Mouse (Mus musculus): ENCODE data around the gene Wdr45. TPM values are rescaled to one million over a fixed set of nuclear protein-coding genes. Genes with fewer than 3 reads are reported as not detected.
A peak's percentile ranks its signal among the peaks of the same experiment; 100 is the strongest.

Gene Wdr45
- polyA plus RNA-seq, 1 experiment from 2014 or later, result 16.0 TPM

DNA sequence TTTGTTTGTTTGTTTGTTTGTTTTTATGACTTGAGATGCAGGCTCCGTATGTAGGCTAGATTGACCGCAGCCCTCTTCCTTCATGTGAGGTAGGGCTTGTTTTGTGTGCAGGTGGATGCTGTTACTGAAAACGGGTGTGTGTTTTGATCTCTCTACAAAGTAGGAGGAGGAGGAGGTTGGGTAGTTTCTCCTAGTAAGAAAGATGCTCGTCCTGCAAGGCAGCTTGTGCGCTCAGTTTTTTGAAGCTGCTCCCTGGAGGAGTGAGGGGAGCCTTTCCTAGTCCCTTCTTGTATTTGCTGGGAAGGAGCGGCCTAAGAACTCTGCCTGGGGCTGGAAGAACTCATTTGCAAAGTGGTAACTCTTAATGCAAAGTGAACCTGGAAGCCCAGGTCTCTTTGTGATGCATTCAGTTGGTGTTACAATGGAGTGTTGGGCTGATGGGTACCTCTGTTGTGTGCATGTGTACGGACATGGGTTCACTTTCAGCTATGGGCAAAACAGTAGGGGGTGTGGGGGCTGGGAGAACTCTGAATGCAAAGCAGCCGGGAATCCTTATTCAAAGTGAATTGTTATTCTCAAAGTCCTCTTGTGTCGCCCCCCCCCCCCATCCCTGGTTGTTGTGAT lies 50.6 kb downstream of the Wdr45 start:
- Histone ChIP-seq H3K36me3 (replicated peaks) (peaks cover 22% of the 10 kb centered on the region; the same call in 1 of the 2 replicates), H3K9ac (no peak overlapping the region), H3K27me3 (no peaks in the 10 kb centered on the region), H3K4me1 (replicated peaks) (peaks cover 52% of the 10 kb centered on the region), H3K9me3 (replicated peaks) (no peaks in the 10 kb centered on the region), H3K4me2 (peak overlapping the region; percentile 81), H3K4me3 (replicated peaks) (peak overlapping the region; percentile 72), H3K27ac (replicated peaks) (peak overlapping the region; percentile 80; the same call in 1 of the 2 replicates)
- ATAC-seq (ENCODE audit: insufficient read depth), result no peak
- 31% methylated on average over 9 of the region's 9 CpGs for WGBS (ENCODE audit: insufficient replicate concordance)

DNA sequence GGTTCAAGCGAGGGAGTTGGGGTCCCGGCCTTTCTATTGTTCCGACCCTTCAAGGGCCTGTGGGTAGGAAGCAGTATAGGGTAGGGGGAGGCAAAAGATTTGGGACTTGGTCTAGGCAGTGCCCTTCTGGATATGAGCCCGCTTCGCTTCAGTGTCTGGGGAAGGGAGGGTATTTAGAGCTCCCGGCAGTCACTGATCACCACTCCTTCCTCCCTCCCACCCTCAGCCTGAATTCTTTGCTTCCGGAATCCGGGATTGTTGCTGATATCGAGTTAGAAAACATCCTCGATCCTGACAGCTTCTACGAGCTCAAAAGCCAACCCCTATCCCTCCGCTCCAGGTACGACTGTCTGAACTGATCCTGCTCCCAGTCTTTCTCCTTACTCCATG lies 51.1 kb downstream of the Wdr45 start:
- 24% methylated on average over 13 of the region's 13 CpGs for WGBS (ENCODE audit: insufficient replicate concordance)
- Histone ChIP-seq H3K4me2 (peak overlapping the region; percentile 81), H3K27me3 (no peaks in the 10 kb centered on the region), H3K9ac (no peak overlapping the region), H3K4me3 (replicated peaks) (peak overlapping the region; percentile 72), H3K36me3 (replicated peaks) (peaks cover 22% of the 10 kb centered on the region; the same call in 1 of the 2 replicates), H3K9me3 (replicated peaks) (no peaks in the 10 kb centered on the region), H3K27ac (replicated peaks) (0 out of 2 replicates have a peak overlapping the region, but pooled peaks have one; percentile 51), H3K4me1 (replicated peaks) (peaks cover 55% of the 10 kb centered on the region)
- ATAC-seq (ENCODE audit: insufficient read depth), result no peak

DNA sequence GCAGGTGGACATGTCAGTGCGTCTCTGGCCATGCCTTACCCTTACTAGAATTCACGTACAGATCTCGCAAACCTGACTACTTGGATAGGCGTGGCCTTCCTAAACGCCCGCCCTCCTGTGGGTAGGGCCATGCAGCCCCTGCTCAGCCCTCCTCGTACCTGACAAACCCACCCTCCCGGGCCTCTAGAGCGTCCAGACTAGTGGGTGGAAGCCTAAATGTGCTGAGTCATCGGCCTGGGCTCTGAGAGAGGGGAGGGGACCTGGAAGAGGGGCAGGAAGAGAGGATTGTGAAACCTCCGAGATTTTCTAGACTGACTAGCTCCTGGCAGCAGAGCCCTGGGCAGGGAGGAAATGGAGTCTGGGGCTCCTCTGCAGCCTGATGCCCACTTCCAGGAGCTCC lies 51.6 kb downstream of the Wdr45 start:
- H3K36me3 ChIP-seq (replicated peaks), result peaks cover 24% of the 10 kb centered on the region; the same call in 1 of the 2 replicates
- peak overlapping the region; percentile 51 for H3K27ac ChIP-seq (replicated peaks)
- H3K4me3 ChIP-seq (replicated peaks), result peak overlapping the region; percentile 72
- no peaks in the 10 kb centered on the region for H3K27me3 ChIP-seq
- ATAC-seq (ENCODE audit: insufficient read depth), result peak; percentile 35
- H3K4me2 ChIP-seq, result peak overlapping the region; percentile 81
- no peak overlapping the region for H3K9ac ChIP-seq
- peaks cover 55% of the 10 kb centered on the region for H3K4me1 ChIP-seq (replicated peaks)
- H3K9me3 ChIP-seq (replicated peaks), result no peaks in the 10 kb centered on the region
- WGBS (ENCODE audit: insufficient replicate concordance), result 9% methylated on average over 11 of the region's 11 CpGs

DNA sequence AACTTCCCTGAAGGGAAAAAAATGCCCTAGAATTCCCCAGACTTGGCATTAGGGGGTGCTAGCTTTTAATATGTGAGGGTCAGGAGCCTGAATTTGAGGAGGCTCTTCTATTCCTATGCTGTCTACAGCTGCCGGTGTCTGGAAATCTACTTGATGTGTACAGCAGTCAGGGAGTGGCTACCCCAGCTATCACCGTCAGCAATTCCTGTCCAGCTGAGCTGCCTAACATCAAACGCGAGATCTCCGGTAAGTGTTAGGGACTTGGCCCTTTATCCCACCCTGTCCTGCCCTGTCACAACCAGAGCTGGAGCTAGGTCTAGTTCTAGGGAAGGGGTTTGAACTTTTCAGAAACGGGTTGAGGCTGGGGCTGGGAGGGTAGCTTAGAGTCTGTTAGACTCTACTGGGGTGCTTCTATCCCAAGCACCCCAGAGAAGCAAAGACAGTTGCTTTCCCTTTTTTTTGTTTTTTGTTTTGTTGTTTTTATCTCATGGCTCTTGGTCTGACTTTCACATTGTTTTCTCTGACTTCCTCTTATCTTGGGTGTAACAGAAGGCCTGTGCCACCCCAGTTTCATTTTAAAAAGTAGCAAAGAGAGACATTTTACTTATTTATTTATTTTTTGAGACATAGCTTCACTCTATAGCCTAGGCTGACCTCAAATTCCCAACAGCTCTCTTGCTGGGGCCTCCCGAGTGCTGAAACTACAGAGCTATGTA lies 55.3 kb downstream of the Wdr45 start:
- Histone ChIP-seq H3K4me2 (peak overlapping the region; percentile 13; the same call in 1 of the 2 replicates), H3K4me3 (replicated peaks) (no peak overlapping the region), H3K4me1 (replicated peaks) (peaks cover 36% of the 10 kb centered on the region), H3K36me3 (replicated peaks) (peaks cover 43% of the 10 kb centered on the region), H3K9ac (no peak overlapping the region), H3K27ac (replicated peaks) (peak overlapping the region; percentile 72), H3K9me3 (replicated peaks) (no peaks in the 10 kb centered on the region), H3K27me3 (no peaks in the 10 kb centered on the region)
- WGBS (ENCODE audit: insufficient replicate concordance), result 38% methylated on average over 7 of the region's 7 CpGs
- ATAC-seq (ENCODE audit: insufficient read depth), result peak; percentile 42

DNA sequence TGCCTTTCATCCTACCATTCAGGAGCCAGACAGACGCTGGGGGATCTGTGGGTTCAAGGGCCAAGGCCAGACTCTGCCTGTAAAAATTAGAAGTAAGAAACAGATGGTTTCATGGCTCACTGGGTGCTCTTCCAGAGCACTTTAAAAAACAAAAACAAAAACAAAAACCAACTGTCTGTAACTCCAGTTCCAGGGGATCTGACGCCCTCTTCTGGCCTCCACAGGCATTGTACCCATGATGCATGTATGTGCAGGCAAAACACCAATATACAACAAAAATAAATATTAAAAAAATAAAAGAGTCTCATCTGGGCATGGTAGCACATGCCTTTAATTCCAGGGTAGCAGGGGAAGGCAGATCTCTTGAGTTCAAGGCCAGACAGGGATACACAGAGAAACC lies 58.6 kb downstream of the Wdr45 start:
- Histone ChIP-seq H3K27ac (replicated peaks) (no peak overlapping the region), H3K27me3 (no peaks in the 10 kb centered on the region), H3K4me1 (replicated peaks) (peaks cover 22% of the 10 kb centered on the region), H3K9ac (no peak overlapping the region), H3K4me2 (no peak overlapping the region), H3K36me3 (replicated peaks) (peaks cover 30% of the 10 kb centered on the region), H3K4me3 (replicated peaks) (no peak overlapping the region), H3K9me3 (replicated peaks) (no peaks in the 10 kb centered on the region)
- 35% methylated on average over 2 of the region's 2 CpGs for WGBS (ENCODE audit: insufficient replicate concordance)
- ATAC-seq (ENCODE audit: insufficient read depth), result no peak

DNA sequence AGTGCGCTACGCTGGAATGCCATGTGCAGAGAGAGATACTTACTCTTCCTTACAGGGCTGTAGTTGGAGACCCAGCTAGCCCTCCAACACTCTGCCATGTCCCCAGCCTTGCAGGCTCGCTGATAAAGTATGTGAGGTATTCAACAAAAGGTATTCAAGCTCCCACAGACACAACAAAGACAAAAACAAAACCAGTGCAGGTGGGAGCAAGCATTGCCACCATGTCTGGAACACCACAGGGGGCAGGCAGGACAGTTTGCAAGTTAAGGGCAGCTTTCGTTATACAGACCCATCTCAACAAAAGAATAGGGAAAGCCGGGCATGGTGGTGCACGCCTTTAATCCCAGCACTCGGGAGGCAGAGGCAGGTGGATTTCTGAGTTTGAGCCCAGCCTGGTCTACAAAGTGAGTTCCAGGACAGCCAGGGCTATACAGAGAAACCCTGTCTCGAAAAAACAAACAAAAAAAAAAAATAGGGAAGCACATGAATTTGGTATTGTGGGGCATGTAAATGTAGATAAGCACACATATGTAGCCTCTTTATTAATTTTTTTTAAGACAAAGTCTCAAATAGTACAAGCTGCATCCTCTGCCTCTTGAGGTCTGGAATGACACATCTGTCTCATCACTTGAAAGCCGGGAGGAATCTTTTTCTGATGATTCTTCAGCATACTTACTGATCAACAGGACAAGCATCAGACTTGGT lies 61.5 kb downstream of the Wdr45 start:
- ATAC-seq (ENCODE audit: insufficient read depth), result no peak
- 0 out of 2 replicates have a peak overlapping the region, but pooled peaks have one; percentile 94 for H3K27ac ChIP-seq (replicated peaks)
- H3K9me3 ChIP-seq (replicated peaks), result no peaks in the 10 kb centered on the region
- H3K4me1 ChIP-seq (replicated peaks), result peaks cover 28% of the 10 kb centered on the region
- H3K36me3 ChIP-seq (replicated peaks), result peaks cover 20% of the 10 kb centered on the region
- no peak overlapping the region for H3K4me2 ChIP-seq
- WGBS (ENCODE audit: insufficient replicate concordance), result 61% methylated on average over 9 of the region's 9 CpGs
- H3K4me3 ChIP-seq (replicated peaks), result no peak overlapping the region
- no peaks in the 10 kb centered on the region for H3K27me3 ChIP-seq
- no peak overlapping the region for H3K9ac ChIP-seq

DNA sequence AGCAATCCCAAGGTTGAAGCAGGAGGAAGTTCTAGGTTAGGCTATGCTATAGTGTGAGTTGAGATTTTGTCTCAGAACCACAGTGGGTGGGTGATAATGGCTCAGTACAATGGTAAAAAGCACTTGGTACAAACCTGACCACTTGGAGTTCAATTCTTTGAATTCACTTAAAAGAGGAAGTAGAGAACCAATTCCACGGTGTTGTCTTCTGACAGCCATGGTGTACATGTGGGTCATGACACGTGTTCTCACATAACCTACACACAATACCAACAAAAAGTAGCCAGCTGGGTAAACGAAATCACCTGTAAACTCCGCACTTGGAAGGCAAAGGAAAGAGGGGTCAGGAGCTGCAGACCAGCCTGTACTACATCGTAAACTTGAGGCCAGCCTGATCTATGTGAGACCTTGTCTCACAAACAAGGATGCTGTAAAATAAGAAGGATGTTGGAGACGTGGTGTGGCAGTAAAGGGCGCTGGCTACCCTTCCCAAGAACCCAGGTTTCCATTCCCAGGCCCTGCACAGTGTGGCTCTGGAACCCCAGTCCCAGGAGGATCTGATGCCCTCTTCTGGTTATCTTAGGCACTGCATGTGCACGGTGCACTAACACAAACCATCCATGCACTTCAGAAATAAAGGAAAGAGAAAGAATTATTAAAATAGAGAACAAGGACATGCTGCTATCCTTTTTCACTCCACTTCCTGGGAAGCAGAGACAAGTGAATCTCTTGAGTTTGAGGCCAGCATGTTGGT lies 62.4 kb downstream of the Wdr45 start:
- H3K9ac ChIP-seq, result no peak overlapping the region
- no peak overlapping the region for H3K4me2 ChIP-seq
- peaks cover 32% of the 10 kb centered on the region for H3K4me1 ChIP-seq (replicated peaks)
- no peak overlapping the region for H3K4me3 ChIP-seq (replicated peaks)
- 34% methylated on average over 8 of the region's 8 CpGs for WGBS (ENCODE audit: insufficient replicate concordance)
- H3K36me3 ChIP-seq (replicated peaks), result peaks cover 12% of the 10 kb centered on the region
- no peaks in the 10 kb centered on the region for H3K9me3 ChIP-seq (replicated peaks)
- H3K27me3 ChIP-seq, result no peaks in the 10 kb centered on the region
- ATAC-seq (ENCODE audit: insufficient read depth), result peak; percentile 38; the same call in 1 of the 2 replicates
- H3K27ac ChIP-seq (replicated peaks), result peak overlapping the region; percentile 94

Other genes with a start within 250 kb of the Wdr45 start
- gene Foxp3, start 140.7 kb upstream of the Wdr45 start, polyA plus RNA-seq (2015; fragmentation: Nextera tagmentation; extraction: Ambion mirVana), result 0.02 and 0.23 TPM in 2 replicates
- gene Ppp1r3f, start 140.1 kb upstream of the Wdr45 start, polyA plus RNA-seq (2015; fragmentation: Nextera tagmentation; extraction: Ambion mirVana), result 0.06 and 0.21 TPM in 2 replicates
- gene Ccdc22, start 108.8 kb upstream of the Wdr45 start, polyA plus RNA-seq (2015; fragmentation: Nextera tagmentation; extraction: Ambion mirVana), result 18.0 and 19.8 TPM in 2 replicates
- gene Cacna1f, start 107.2 kb upstream of the Wdr45 start, polyA plus RNA-seq (2015; fragmentation: Nextera tagmentation; extraction: Ambion mirVana), result 0.07 and 0.09 TPM in 2 replicates
- gene Syp, start 75.9 kb upstream of the Wdr45 start, polyA plus RNA-seq (2015; fragmentation: Nextera tagmentation; extraction: Ambion mirVana), result 0.33 and 0.36 TPM in 2 replicates
- gene Prickle3, start 57.1 kb upstream of the Wdr45 start, polyA plus RNA-seq (2015; fragmentation: Nextera tagmentation; extraction: Ambion mirVana), result 1.1 and 1.5 TPM in 2 replicates
- gene Plp2, start 42.9 kb upstream of the Wdr45 start, polyA plus RNA-seq (2015; fragmentation: Nextera tagmentation; extraction: Ambion mirVana), result 27.5 and 28.8 TPM in 2 replicates
- 0.09 and 0.12 TPM in 2 replicates for gene Magix, start 33.1 kb upstream of the Wdr45 start, polyA plus RNA-seq (2015; fragmentation: Nextera tagmentation; extraction: Ambion mirVana)
- gene Gpkow, start 17.2 kb upstream of the Wdr45 start, polyA plus RNA-seq (2015; fragmentation: Nextera tagmentation; extraction: Ambion mirVana), result 13.3 and 14.1 TPM in 2 replicates
- gene Gm45208, start 7.9 kb downstream of the Wdr45 start, polyA plus RNA-seq (2015; fragmentation: Nextera tagmentation; extraction: Ambion mirVana), result 0.31 TPM in 1 of 2 replicates, not detected in the other
- gene Praf2, start 14.1 kb downstream of the Wdr45 start, polyA plus RNA-seq (2015; fragmentation: Nextera tagmentation; extraction: Ambion mirVana), result 5.6 and 5.8 TPM in 2 replicates
- 0.92 and 1.5 TPM in 2 replicates for gene Ccdc120, start 36.6 kb downstream of the Wdr45 start, polyA plus RNA-seq (2015; fragmentation: Nextera tagmentation; extraction: Ambion mirVana)
- gene Tfe3, start 48.2 kb downstream of the Wdr45 start, polyA plus RNA-seq (2015; fragmentation: Nextera tagmentation; extraction: Ambion mirVana), result 9.2 and 11.8 TPM in 2 replicates
- 25.5 and 27.4 TPM in 2 replicates for gene Gripap1, start 75.4 kb downstream of the Wdr45 start, polyA plus RNA-seq (2015; fragmentation: Nextera tagmentation; extraction: Ambion mirVana)
- 0.18 and 0.37 TPM in 2 replicates for gene Kcnd1, start 108.0 kb downstream of the Wdr45 start, polyA plus RNA-seq (2015; fragmentation: Nextera tagmentation; extraction: Ambion mirVana)
- 44.9 and 54.4 TPM in 2 replicates for gene Otud5, start 127.0 kb downstream of the Wdr45 start, polyA plus RNA-seq (2015; fragmentation: Nextera tagmentation; extraction: Ambion mirVana)
- gene Pim2, start 163.9 kb downstream of the Wdr45 start, polyA plus RNA-seq (2015; fragmentation: Nextera tagmentation; extraction: Ambion mirVana), result 3.5 TPM in 2 replicates
- gene Slc35a2, start 169.7 kb downstream of the Wdr45 start, polyA plus RNA-seq (2015; fragmentation: Nextera tagmentation; extraction: Ambion mirVana), result 14.3 and 17.5 TPM in 2 replicates
- 38.1 and 39.7 TPM in 2 replicates for gene Pqbp1, start 184.9 kb downstream of the Wdr45 start, polyA plus RNA-seq (2015; fragmentation: Nextera tagmentation; extraction: Ambion mirVana)
- 94.8 and 102 TPM in 2 replicates for gene Timm17b, start 185.0 kb downstream of the Wdr45 start, polyA plus RNA-seq (2015; fragmentation: Nextera tagmentation; extraction: Ambion mirVana)
- gene Gm10491, start 193.5 kb downstream of the Wdr45 start, polyA plus RNA-seq (2015; fragmentation: Nextera tagmentation; extraction: Ambion mirVana), result not detected in 2 replicates
- gene Gm10490, start 195.2 kb downstream of the Wdr45 start, polyA plus RNA-seq (2015; fragmentation: Nextera tagmentation; extraction: Ambion mirVana), result not detected in 2 replicates
- gene Pcsk1n, start 205.5 kb downstream of the Wdr45 start, polyA plus RNA-seq (2015; fragmentation: Nextera tagmentation; extraction: Ambion mirVana), result 0.12 and 0.18 TPM in 2 replicates
- not detected in 2 replicates for gene Eras, start 214.3 kb downstream of the Wdr45 start, polyA plus RNA-seq (2015; fragmentation: Nextera tagmentation; extraction: Ambion mirVana)
- gene Hdac6, start 233.6 kb downstream of the Wdr45 start, polyA plus RNA-seq (2015; fragmentation: Nextera tagmentation; extraction: Ambion mirVana), result 10.7 and 12.1 TPM in 2 replicates

All from liver, embryonic 15.5 days (tissue).